Mouse (Mus musculus): ENCODE data around the gene Timm9.
"Not testable (repeated sequence)": the region's sequence is repeated elsewhere in the genome, so short reads cannot be mapped to it uniquely, and the experiment has no call there.

Timm9 gene

DNA sequence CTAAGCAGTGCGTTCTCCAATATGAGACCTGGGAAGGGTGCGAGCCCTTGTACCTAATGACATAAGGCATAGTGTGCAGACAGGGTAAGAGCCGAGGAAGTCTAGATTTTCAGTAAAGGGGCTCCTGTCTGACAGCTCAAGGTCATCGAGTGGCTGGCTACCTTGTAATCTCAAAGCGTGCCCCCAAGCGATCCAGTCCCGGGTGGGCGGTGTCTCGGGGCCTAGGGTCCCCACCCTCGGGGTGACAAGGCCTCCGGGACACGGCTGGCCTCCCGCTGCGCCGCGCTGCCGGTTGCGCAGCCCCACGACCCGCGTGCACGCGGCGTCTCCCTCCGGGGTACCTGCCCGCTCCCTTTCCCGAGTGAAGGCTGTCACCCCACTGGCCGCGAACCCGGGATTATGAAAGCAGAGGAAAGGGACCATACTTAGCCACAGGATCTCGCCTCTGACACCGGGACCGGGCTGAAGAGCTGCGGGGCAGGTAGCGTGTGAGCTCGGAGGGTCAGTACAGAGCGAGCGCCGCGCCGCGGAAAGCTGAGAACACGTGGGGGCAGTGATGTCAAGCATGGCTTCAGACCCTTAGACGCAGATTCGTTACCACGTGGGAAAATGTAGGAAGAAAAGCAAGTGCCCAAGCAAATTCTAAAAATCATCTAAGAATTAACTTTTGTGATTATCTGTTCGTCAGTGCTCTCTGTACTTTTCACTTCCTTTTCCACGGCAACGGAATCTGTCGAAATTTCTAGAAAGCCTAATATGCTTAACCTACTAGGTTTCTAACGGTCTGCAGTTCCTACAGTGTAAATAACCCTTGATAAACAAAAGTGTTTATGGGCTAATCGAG, at the start of gene Timm9, which contains the start of gene 2700049A03Rik:
TSS of gene Timm9 (minus strand) at position 555 of the 844 bp plus-strand sequence.
TSS of gene 2700049A03Rik (plus strand) at position 719 of the 844 bp plus-strand sequence.
- DNase-seq: peak; percentile 69

DNA sequence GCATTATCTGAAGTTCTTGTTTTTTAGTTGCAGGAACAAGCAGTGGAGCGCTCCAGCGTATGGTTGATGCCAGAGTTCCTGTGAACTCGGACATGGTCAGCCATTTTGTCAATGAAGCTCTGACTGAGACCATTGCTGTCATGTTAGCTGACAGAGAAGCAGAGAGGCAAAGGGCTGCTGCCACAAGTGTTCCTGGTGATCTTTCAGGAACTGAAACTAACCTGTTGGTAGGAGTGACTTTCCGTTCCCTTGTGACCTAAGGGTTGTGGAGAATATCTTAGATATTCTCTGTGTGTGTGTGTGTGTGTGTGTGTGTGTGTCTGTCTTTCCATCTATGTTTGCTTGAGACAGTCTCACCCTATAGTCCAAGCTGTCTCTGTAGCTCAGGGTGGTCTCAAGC, 47.9 kb upstream of the Timm9 start:
- no peak for DNase-seq

DNA sequence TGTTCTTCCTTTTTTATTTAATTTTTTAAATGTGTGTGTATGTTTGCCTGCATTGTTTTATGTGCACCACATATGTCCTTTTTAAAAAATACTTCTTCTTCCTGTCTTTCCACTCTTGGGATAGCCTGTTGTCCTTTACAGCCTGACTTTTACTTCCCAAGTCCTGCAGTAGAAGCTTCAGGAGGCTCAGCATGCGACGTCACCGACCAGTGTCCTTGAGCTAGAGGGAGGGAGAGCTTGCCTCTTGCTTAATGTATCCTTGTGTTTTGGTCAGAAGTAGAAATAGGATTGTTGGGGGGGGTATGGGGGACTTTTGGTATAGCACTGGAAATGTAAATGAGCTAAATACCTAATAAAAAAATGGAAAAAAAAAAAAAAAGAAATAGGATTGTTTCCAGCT, 47.3 kb upstream of the Timm9 start:
- DNase-seq: no peak

DNA sequence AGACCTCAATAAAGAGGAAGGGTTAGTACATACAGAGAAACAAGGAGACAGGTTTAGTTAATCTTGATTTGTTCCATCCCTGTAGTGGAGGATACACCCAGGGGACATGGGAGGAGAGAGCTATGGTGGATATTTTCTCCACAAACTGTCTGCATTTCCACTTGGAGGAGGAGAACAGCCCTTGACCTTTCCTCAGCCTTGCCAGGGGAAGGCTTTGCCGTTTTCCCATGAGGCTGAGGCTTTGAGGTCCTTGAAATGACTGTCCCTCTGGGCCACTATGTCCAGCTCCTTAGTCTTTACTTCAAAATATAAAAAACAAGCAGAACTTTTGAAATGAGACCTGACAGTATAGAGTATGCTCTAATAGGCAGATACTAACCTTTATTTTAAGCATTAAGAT, 33.4 kb upstream of the Timm9 start:
- DNase-seq: no peak

DNA sequence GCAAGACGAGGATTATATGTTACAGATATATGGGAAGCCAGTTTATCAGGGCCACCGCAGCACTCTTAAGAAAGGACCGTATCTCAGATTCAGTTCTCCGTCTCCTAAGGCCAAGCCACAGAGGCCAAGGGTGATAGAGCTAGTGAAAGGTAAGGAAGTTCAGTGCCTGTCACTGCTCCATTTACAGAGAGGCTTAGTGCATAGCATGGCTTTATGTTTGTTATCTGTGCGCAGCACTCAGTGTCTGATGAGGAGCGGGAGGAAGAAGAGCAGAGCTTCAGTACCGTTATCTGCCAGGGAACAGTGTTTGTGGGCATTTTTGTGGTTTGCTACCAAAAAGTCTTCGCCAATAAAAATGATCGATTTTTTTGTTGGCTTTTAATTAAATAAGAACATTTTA, 27.9 kb upstream of the Timm9 start:
- DNase-seq: no peak

DNA sequence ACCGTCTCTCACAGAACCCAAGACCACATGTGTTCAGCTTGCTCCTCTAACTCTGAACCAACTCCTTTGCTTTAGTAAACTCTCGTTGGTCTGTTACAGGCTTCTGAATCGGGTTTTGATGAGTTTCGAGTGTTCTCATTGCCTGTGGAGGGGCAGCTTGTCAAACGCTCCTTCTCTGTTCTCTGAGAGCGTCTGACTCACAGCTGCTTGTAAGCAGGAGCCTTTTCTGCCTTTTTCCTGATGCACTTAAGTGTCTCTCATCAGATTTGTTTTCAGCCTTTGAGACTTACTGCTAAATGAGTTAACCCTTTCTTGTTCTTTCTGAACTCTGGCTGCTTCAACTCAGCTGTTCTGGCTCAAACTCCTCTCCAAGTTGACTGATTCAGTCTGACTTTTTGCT, 21.5 kb upstream of the Timm9 start:
- DNase-seq: no peak

DNA sequence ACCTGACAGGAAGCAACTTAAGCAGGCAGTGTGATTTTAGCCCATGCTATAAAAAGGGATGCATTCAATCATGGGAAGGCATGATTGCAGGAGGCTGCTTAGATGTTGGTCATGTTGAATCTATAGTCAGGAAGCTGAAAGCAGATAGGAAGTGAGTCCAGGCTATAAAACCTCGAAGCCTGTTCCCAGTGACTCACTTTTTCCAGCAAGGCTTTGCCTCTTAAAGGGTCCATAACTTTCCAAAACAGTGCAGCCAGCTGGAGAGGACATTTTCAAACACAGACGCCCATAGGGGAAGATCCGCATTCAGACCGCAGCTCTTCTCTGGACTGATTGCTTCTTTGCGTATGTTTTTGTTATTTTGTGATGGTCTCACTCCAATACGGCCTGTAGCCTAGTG, 18.5 kb upstream of the Timm9 start:
- no peak for DNase-seq

DNA sequence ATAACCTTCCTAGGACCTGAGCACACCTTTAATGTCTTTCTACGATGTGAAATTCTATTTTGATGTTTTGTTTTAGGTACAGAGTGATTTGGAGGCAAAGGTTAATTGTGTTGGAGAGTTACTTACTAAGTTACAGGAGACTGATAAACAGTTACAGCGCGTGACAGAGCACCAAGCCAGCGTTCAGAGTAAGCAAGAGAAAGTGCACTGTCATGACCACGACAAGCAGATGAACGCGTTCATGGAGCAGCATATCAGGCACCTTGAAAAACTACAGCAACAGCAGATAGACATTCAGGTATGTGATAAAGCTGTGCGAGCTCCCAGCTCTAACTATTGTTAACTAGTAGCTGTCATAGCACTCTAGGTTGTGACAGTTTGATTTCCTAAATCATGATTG, 13.7 kb upstream of the Timm9 start:
- DNase-seq: no peak

DNA sequence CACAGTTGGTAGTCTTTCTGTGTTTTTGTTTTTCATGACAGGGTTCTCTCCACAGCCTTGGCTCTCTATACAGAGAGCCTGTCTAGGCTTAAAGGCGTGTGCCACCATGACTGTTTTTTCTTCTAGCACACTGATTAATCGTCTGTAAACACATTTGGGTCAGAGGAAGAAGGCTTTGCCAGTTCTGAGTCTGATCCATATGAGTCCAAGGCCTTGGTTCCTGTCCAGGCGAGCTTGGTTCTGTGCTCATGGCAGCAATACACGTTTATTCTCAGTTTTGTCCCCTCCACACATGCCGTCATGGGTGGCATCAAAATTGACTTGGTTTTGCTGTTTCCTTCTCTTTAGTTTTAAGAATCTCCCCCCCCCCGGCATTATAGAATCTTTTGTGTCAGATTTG, 13.0 kb upstream of the Timm9 start:
- no peak for DNase-seq

DNA sequence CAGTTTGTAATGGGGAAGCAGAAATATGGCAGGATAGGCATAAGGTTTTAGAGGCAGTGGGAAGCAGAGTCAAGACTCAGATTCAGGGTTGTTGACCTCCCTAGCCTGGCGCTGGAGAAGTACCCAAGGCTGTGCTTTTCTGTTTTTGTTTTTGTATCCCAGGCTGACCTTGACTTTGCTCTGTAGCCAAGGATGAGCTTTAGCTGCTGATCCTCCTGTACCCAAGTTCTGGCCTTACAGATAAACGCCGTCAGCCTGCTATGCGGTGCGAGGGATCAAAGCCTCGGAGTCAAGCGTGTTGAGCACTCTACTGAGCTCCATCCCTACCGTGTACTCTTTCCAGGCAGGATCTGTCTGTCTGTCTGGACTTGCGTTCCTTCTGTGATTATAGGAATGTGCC, 12.3 kb upstream of the Timm9 start:
- DNase-seq: no peak

DNA sequence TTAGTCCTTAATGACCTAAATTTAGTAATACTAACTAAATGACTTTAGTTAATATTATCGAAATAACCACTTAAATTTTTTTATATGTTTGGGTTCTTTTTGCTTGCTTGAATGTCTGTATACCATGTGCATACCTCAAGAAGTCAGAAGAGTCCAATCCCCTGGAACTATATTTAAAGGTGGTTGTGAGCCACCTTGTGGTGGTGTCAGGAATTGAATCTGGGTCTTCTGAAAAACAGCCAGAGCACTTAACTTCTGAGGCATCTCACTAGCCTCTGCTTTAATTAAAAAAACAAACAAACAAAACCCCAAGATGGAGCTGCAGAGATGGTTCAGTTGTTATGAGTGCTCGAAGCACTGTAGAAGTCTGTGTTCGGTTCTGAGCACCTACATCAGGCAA, 11.2 kb upstream of the Timm9 start:
- peak; percentile 46 for DNase-seq

DNA sequence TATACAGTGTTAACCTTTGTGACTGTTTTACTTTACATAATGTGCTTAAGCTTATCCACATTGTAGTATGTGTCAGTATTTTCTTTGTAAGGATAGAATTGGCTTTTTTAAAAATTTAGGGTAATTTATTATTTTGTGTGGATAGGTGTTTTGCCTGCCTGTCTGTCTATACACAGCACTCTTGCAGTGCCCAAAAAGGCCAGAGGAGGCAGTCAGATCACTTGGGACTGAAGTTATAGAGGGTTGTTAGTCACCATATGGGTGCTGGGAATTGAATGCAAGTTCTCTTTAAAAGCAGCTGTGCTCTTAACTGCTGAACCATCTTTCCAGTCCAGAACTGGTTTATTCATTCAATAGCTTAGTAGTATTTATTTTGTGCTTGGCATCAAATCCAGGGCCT, 4.7 kb upstream of the Timm9 start:
- DNase-seq: no peak

DNA sequence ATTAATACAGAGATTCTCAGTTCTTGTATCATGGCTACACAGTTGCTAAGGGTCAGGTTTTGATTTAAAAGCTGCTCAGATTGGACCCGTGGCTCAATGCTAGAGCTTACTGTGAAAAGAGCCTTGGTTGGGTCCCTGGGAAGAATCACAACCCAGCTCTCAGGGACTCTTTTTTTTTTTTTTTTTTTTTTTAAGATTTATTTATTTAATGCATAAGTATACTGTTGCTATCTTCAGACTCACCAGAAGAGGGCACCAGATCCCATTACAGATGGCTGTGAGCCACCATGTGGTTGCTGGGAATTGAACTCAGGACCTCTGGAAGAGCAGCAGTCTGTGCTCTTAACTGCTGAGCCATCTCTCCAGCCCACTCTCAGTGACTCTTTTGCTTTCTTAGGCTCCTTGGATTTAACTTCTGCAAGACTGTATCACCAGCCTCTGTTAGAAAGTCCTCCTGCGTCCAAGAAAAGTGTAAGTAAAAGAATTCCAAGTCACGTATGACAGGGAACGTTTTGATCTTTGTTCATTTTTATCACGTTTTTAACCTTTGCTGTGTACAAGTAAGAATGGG, 2.9 kb upstream of the Timm9 start:
- no peak for DNase-seq

DNA sequence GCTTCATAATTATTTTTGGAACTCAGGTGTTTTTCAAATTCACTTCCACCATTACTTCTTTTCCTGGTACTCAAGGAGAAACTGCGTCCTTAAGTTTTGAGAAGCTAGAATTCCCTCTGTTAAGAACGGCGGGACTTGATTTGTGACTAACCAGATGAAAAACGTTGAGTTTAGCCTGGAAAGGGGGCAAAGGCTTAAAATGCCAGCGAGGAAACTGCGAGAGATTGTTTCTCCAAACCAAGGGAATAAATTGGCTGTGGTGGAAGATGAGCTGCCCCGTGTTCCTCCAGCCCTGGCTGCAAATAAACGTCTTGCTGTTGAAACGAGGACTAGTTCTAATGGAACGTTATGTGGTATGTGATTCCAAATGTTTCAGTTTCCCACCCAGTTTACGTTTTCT, 1.2 kb upstream of the Timm9 start:
- DNase-seq: no peak

DNA sequence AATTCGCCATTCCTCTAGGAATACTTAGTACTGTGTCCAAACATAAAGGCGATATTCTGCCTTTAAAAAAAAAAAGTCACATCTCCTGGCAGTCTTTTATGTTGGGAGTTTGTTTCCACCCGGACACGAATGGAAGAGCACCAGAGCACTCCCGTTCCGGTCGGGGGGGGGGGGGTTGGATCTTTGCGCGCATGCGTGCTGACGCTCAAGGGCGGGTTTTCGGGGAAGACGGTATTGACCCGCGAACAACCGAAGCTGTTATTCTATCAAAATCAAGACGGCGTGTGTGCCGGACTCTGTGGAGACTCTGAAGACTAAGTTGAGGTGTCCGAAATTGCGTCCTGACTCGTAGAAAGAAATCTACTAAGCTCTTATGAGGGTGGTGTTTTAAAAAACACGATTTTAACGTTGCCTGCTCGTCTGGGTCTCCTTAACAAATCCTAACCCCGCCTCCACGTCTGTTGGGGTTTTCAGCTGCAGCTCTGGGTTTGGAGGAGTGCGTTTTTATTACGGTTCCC, 549 bp upstream of the Timm9 start:
- peak; percentile 83 for DNase-seq

DNA sequence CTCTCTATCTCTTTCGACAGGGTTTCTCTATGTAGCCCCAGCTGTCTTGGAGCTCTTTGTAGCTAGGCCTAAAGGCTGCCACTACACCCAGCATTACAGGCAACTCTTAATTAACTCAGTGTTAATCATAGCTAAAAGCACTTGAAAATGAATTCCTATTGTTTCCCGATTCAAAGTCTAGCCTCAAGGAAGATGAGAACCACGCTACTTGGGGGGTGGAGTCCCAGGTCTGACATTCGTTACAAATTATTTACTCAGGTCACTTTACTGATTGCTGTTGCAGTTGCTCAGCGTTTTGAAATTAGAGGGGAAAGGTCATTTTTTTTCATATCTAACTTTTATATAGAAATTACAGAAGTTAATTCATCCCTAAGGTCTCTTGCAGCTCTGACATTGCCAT, 903 bp downstream of the Timm9 start:
- DNase-seq: no peak

DNA sequence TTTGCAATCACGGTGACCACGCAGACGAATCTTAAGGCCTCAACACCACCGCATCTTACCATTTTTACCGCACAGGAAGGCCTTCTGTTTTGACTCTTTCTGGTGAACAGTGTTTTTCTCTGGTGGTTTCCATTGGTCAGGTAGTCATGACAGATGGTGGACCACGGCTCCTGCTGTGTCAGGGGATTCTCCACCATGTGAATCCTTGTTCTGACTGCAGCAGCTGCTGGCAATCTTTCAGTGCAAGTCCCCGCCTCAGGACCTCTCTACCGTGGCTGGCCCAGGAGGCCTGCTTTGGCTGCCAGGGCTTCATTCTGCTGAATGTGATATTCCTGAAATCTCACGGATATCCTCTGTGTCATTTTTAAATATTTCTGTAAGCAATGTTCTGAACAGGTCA, 13.2 kb downstream of the Timm9 start:
- no peak for DNase-seq

DNA sequence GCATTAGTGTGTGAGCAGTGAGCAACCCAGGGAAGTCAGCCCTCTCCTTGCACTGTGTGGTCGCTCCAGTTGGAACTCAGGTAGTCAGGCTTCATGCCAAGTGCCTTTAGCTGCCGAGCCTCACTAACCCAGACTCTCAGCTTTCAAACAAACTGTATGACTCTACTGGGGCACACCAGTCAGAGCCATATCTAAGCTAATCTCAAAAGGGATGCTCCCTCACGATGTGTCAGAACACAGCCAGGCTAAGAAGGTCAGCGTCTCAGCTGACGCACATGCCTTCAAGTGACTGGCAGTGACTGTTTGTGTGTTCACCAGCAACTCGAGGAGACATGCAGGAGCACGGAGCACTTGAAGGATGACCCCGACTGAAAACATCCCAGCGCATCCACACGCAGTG, 13.8 kb downstream of the Timm9 start:
- no peak for DNase-seq

DNA sequence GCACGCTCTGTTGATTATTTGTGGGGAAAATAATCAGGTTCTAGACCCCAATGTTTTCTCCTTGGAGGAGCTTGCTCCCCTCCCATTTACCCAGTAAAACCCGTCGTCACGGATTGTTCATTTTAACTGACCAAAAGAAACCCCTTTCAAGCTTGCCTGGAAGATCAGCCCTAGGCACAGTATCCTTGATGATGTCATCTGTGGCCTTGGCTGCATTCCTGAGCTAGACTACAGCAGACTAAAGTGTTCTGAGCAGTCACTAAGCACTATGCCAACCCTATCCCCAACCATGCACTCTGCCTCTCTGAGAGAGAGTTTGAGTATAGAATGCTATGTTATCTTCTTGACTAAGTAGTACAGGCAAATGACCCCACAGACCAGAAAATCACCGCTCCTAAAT, 20.1 kb downstream of the Timm9 start:
- no peak for DNase-seq

DNA sequence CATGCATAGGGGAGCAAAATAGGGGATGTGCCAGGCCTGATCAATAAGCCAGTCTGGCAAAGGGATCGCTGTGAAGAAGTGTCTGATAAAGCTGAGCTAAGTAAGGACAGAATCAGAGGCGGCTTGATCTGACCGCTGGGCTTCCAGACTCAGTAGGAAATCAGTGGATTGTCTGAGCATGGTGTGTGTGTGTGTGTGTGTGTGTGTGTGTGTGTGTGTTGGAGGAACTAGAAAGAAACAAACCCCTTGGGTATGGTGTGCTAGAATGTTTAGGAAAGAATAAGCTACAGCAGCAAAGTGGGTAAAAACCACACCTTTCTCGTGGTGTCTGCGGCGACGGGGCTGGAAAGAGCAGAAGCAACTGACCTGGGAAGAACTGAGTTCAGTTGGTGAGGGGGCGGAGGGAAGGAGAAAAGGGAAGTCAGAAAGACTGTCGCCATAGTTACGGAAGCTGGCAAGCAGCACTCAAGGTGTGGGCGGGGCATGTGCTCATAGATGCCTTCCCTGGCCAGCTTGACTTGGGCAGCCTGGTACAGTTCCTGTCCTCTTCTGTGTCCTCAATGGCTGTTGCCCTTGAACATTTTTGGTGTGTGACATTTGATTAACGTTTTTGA, 22.7 kb downstream of the Timm9 start:
- DNase-seq: peak; percentile 61

DNA sequence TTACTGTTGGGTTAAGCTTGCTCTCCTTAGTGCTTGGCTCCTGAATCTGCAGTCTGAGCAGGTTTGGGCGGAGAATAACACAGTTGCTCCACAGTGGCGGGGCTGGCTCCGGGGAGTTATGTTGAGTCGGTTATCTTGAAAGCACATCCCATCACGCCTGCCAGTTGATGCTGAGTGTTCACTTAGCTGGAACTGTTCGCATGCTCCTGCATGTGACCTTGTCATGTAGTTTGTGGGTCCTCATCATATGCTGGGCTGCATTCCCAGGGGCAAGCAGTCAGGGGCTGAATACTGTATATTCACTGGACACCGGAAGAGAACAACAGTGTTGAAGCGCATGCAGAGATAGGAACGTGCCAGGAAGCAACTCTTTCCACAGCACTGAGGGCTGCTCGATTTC, 23.4 kb downstream of the Timm9 start:
- DNase-seq: no peak

DNA sequence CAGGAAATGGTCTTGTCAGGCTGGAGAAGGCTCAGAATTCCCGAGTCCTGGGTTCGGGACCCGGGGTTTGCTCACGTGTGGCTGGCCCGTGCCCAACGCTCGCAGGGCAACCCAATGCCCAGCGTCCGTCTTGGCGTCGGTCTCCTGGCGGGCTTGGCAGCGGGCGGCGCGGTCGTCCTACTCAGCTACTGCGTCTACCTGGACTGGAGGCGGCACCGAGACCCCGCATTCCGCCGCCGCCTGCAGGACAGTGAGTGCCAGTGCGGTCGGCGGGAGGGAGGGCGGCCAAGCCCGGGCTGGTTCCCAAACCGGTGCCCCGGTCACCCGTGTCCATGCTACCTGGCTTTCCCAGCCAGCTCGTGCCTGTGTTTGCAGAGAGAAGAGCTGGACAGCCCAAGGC, 25.2 kb downstream of the Timm9 start, which contains the start of gene Tomm20l:
TSS of gene Tomm20l (plus strand) at position 98 of the 400 bp plus-strand sequence.
- no peak for DNase-seq

DNA sequence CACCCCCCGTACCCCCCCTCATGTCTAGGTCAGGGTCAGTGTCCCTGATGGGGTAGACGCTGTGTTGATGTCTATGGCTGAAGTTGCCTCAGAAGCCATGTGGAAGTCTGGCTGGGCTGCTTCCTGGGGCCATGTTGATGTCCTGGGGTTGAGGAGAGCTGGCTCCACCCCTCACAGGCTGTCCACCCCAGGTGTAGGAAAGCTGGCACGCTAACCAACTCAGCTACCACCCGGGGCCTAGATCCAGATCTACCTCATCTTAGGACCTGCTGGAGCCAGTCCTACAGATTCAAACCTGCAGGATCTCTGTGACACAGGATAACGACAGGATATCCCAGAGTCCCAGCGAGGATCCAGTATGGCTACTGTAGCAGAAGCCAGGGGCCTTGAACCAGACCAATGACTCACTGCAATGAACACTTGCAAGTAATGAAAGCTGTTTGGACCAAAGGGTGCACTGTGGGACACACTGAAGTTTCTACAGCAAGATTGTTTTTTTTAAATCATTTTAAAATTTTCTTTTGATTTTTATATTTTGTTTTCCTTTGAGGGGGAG, 29.2 kb downstream of the Timm9 start:
- DNase-seq: no peak

DNA sequence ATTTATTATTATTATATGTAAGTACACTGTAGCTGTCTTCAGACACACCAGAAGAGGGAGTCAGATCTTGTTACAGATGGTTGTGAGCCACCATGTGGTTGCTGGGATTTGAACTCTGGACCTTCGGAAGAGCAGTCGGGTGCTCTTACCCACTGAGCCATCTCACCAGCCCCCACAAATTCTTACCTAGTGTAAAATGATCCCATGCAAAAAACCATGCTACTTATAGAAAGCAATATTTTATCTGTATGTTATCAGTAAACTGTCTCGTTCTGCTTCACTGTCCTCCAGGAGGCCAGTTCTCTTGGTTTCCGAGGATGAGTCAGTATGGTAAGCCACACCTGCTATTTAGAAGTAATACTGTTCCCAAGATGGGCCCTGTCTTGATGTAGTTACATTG, 32.2 kb downstream of the Timm9 start:
- not testable (repeated sequence) for DNase-seq

All from right cerebral cortex, postnatal 14 days (tissue).